Mouse (Mus musculus) B cell, adult 67 days (primary cell): ENCODE results near the gene Gm10959. TPM values are rescaled to one million over a fixed set of nuclear protein-coding genes. Genes with fewer than 3 reads are reported as not detected.

Experiments used
- total RNA-seq, 2 experiments: library from RNA; stranded (reverse); gene quantifications; 4 replicates each; pipeline ENCODE4 v1.2.4; 2023

Gm10959 gene
- not detected for total RNA-seq

GRCm38 (mm10) chr3:122919260-122919659, at the start of gene Gm10959:
Gm10959 (minus strand) TSS chr3:122919360.

DNA sequence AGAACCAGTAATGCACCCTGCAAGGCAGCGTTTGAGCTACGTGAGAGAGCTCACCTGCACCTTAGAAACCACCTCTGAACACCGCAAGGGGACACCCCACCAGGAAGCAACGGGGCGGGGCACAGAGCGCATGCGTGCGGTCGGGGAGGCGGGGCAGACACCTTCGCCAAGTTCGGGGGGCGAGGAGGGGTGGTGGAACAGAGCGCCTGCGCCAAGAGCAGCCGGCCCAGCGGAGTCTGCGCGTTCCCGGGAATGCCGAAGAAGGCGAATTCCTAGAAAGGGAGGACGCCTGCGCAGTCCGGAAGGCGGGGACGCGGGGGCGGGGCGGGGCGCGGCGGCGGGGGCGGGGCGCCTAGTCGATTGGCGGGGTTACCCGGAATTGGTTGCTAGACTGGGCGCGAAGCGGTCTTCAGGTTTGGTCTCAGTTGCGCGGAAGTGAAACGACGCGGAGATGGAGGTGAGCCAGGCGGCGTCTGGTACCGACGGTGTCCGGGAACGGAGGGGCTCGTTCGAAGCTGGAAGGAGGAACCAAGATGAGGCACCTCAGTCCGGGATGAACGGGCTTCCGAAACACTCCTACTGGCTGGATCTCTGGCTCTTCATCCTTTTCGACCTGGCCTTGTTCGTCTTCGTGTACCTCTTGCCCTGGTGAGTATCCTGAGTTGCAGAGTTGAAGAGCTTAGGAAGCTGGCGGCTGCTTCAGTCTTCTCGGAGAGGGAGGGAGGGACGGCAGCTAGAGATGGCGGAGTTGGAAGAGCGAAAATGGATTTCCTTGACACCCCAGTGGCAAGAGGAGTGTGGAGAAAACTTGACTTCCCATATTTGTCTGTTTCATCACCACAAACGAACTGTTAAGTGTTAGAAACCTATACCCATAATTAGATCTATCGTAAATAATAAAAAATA, 5.1 kb upstream of the Gm10959 start, which contains the start of gene 1810037I17Rik:
Gene 1810037I17Rik, plus strand, starts transcription at position 195 of the 906 bp plus-strand sequence.

GRCm38 (mm10) chr3:122894772-122895171, 24.4 kb downstream of the Gm10959 start, which contains the start of gene Fabp2:
Fabp2 (plus strand) TSS chr3:122895072.

Other genes with a start within 250 kb of the Gm10959 start
- gene Pde5a, start 190.4 kb downstream of the Gm10959 start, total RNA-seq: under 1 TPM; 0.36 to 0.49 TPM
- gene Fabp2, start 24.3 kb downstream of the Gm10959 start, total RNA-seq: not detected
- gene 1810037I17Rik, start 4.8 kb upstream of the Gm10959 start, total RNA-seq: 10 to 100 TPM; 22.8 to 26.4 TPM
- gene Usp53, start 65.2 kb upstream of the Gm10959 start, total RNA-seq: 10 to 100 TPM; 27.3 to 27.5 TPM
- not detected for gene Myoz2, start 115.7 kb upstream of the Gm10959 start, total RNA-seq